Mouse (Mus musculus): ENCODE results near the gene Ptprn2. TPM values are rescaled to one million over a fixed set of nuclear protein-coding genes. Genes with fewer than 3 reads are reported as not detected.
A peak's percentile ranks its signal among the peaks of the same experiment; 100 is the strongest.

Gene Ptprn2
- total RNA-seq, 2 experiments from 2014 or later, result 280 to 289 TPM

- H3K27ac ChIP-seq, result no peak overlapping the region
- no peak overlapping the region for H3K4me3 ChIP-seq
- no peak for DNase-seq (ENCODE audit: low spot score in 2 of 2)
- TF ChIP-seq CTCF (conservative IDR thresholded peaks at IDR 0.05), result no peak
These were observed 302.8 kb downstream of the Ptprn2 start for GRCm38 (mm10) chr12:116788346-116788745.

GRCm38 (mm10) chr12:116803331-116803730, 317.8 kb downstream of the Ptprn2 start:
- no peak for TF ChIP-seq CTCF (conservative IDR thresholded peaks at IDR 0.05)
- DNase-seq (ENCODE audit: low spot score in 2 of 2), result no peak

GRCm38 (mm10) chr12:116804712-116805111, 319.2 kb downstream of the Ptprn2 start:
- H3K27ac ChIP-seq, result peak overlapping the region; percentile 90
- TF ChIP-seq CTCF (conservative IDR thresholded peaks at IDR 0.05), result no peak
- no peak for DNase-seq (ENCODE audit: low spot score in 2 of 2)

More at GRCm38 (mm10) chr12:116803331-116803730, 317.8 kb downstream of the Ptprn2 start:
- no peak overlapping the region for H3K27ac ChIP-seq
- no peak overlapping the region for H3K4me3 ChIP-seq

GRCm38 (mm10) chr12:116805129-116805809, 319.7 kb downstream of the Ptprn2 start:
- no peak for TF ChIP-seq CTCF (conservative IDR thresholded peaks at IDR 0.05)
- Histone ChIP-seq H3K4me3 (no peak overlapping the region), H3K27ac (peak overlapping the region; percentile 90)
- DNase-seq (ENCODE audit: low spot score in 2 of 2), result no peak

More at GRCm38 (mm10) chr12:116804712-116805111, 319.2 kb downstream of the Ptprn2 start:
- no peak overlapping the region for H3K4me3 ChIP-seq

- Histone ChIP-seq H3K4me3 (no peak overlapping the region), H3K27ac (peak overlapping the region; percentile 90)
- DNase-seq (ENCODE audit: low spot score in 2 of 2), result peak; percentile 47 to 75
- no peak for TF ChIP-seq CTCF (conservative IDR thresholded peaks at IDR 0.05)
These were observed 320.6 kb downstream of the Ptprn2 start for GRCm38 (mm10) chr12:116806089-116806488.

GRCm38 (mm10) chr12:116813012-116813411, 327.5 kb downstream of the Ptprn2 start:
- TF ChIP-seq CTCF (conservative IDR thresholded peaks at IDR 0.05), result no peak
- no peak overlapping the region for H3K4me3 ChIP-seq
- H3K27ac ChIP-seq, result peak overlapping the region; percentile 24
- peak; percentile 27 to 71 for DNase-seq (ENCODE audit: low spot score in 2 of 2)

- no peak for TF ChIP-seq CTCF (conservative IDR thresholded peaks at IDR 0.05)
- Histone ChIP-seq H3K4me3 (no peak overlapping the region), H3K27ac (no peak overlapping the region)
- no peak for DNase-seq (ENCODE audit: low spot score in 2 of 2)
These were observed 334.3 kb downstream of the Ptprn2 start for GRCm38 (mm10) chr12:116819836-116820235.

- Histone ChIP-seq H3K4me3 (no peak overlapping the region), H3K27ac (no peak overlapping the region)
- no peak for DNase-seq (ENCODE audit: low spot score in 2 of 2)
- TF ChIP-seq CTCF (conservative IDR thresholded peaks at IDR 0.05), result no peak
These were observed 337.8 kb downstream of the Ptprn2 start for GRCm38 (mm10) chr12:116823341-116823740.

- no peak for DNase-seq (ENCODE audit: low spot score in 2 of 2)
- peak; percentile 60 for TF ChIP-seq CTCF (conservative IDR thresholded peaks at IDR 0.05)
- Histone ChIP-seq H3K4me3 (no peak overlapping the region), H3K27ac (no peak overlapping the region)
These were observed 342.2 kb downstream of the Ptprn2 start for GRCm38 (mm10) chr12:116827748-116828147.

GRCm38 (mm10) chr12:116838611-116839192, 353.2 kb downstream of the Ptprn2 start:
- no peak overlapping the region for H3K4me3 ChIP-seq
- H3K27ac ChIP-seq, result no peak overlapping the region
- no peak for DNase-seq (ENCODE audit: low spot score in 2 of 2)
- peak; percentile 37 for TF ChIP-seq CTCF (conservative IDR thresholded peaks at IDR 0.05)

GRCm38 (mm10) chr12:116842723-116843272, 357.3 kb downstream of the Ptprn2 start:
- Histone ChIP-seq H3K27ac (peak overlapping the region; percentile 76), H3K4me3 (no peak overlapping the region)
- peak; percentile 48 to 60 for DNase-seq (ENCODE audit: low spot score in 2 of 2)
- peak; percentile 67 for TF ChIP-seq CTCF (conservative IDR thresholded peaks at IDR 0.05)

GRCm38 (mm10) chr12:116846220-116846619, 360.7 kb downstream of the Ptprn2 start:
- TF ChIP-seq CTCF (conservative IDR thresholded peaks at IDR 0.05), result no peak
- no peak for DNase-seq (ENCODE audit: low spot score in 2 of 2)
- no peak overlapping the region for H3K27ac ChIP-seq

GRCm38 (mm10) chr12:116847021-116847420, 361.5 kb downstream of the Ptprn2 start:
- Histone ChIP-seq H3K4me3 (no peak overlapping the region), H3K27ac (no peak overlapping the region)
- no peak for DNase-seq (ENCODE audit: low spot score in 2 of 2)
- no peak for TF ChIP-seq CTCF (conservative IDR thresholded peaks at IDR 0.05)

More at GRCm38 (mm10) chr12:116846220-116846619, 360.7 kb downstream of the Ptprn2 start:
- H3K4me3 ChIP-seq, result no peak overlapping the region
